Mouse (Mus musculus) brain, embryonic 14.5 days (tissue): ENCODE data around the gene Tbc1d24.

Source experiments
- CTCF ChIP-seq: fragments of 200-500 bp; IDR thresholded peaks from 2 replicates; pipeline ENCODE4 v1.5.1; 2012; ENCODE audit warnings: inconsistent platforms, mild to moderate bottlenecking, moderate library complexity, borderline replicate concordance; ENCODE audit not compliant: insufficient read depth, insufficient read length; ENCODE audit errors: extremely low read depth
- POLR2A ChIP-seq: fragments of 200-500 bp; IDR thresholded peaks from 2 replicates; pipeline ENCODE4 v1.6.1; 2012; ENCODE audit warnings: mild to moderate bottlenecking, inconsistent platforms, borderline replicate concordance; ENCODE audit not compliant: poor library complexity, insufficient read depth, insufficient read length, severe bottlenecking; ENCODE audit errors: extremely low read depth

GRCm38 (mm10) chr17:24192848-24193247 is 12.5 kb downstream of the Tbc1d24 start:
- no peak for TF ChIP-seq CTCF
- TF ChIP-seq POLR2A, result no peak
